Mouse (Mus musculus) thymus, postnatal 4 days (tissue): ENCODE data around the gene Gns.

Experiments
- DNase-seq: peaks from one replicate; pipeline ENCODE4 v3.0.0; 2021

The Gns gene

DNA sequence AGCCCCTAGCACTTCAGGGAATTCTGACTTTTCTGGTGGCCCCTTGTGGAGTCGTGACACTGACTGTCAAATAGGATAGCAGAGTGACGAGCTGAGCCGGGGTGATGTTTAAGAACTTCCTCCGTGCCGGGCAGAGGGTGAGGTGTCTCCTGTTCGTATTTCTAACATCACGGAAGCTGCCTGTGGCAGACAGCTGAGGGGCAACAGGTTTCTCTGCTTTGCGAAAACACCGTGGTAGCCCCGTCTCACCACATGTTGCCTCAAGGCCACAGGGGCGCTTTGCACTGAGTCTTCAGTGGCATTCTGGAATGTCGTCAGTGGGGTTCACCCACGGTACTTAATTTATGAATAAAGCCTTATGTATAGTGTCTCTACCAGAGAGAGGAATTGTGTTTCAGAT lies 2.4 kb downstream of the Gns start:
- no peak for DNase-seq

- DNase-seq = no peak
Measured at GRCm38 (mm10) chr10:121367780-121368179, 2.9 kb downstream of the Gns start.

GRCm38 (mm10) chr10:121368783-121369465 lies 4.0 kb downstream of the Gns start:
- no peak for DNase-seq

- peak; percentile 40 for DNase-seq
Measured at GRCm38 (mm10) chr10:121370777-121371176, 5.9 kb downstream of the Gns start.

DNA sequence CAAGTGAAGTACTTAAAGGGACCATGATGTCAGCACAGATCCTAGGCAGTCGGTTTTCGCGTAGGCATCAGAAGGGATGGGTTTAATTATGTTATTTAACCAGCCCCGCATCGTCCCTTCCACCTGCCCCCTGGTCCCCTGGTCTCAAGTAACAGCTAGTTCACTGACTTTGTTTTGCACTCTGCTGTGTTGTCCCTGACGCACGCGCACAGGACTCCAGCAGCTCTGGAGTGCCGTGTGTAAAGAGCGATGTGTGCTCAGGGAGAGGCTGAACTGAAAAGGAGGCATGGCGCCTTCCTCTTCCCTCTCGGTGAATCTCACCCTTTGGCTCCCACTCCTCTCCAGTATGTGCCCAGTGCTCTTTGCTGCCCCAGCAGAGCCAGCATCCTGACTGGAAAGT lies 9.1 kb downstream of the Gns start:
- DNase-seq = no peak

DNA sequence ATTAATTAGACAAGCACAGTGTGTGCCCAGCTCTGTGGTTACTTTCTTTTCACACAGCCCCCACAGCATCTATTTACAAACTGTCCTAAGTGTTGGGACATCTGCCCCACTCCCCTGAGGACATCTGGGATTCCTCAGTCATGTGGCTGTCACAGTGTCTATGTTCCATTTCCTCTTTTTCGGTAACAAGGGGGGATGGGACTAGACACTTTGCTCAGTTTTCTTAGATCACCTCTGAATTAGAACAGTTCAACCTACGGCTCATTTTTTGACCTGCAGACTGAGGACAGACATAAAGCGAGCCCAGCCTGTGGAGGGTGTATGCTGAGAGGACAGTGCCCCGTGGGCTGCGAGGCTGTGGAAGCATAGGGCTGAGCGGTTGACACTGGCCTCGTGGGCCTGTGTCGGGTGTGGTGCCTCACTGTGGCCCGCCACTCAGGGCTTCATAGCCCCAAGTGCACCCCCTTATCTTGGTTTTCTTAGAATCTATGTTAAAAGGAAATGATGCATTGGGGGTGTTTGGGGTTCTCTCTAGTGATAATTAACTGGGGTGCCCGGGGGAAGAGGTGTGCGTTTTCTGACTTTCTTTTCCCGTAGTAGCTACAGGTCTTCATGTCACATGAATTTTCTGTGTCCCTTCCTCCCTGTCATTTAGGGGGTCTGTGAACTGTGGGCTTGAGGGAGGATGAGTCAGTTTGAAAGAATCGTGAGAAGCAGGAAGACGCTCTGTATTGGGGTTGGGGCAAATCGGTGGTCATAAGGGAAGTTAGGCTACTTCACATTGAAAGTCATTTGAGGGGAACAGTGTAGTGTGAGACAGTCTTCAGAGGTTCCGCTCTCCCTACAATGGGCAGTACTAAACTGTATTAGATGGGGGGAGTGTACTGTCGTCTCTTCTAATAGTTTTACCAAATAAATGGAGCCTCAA lies 10.1 kb downstream of the Gns start:
- DNase-seq = no peak

GRCm38 (mm10) chr10:121375649-121376493 lies 11.0 kb downstream of the Gns start:
- DNase-seq = no peak

- DNase-seq = no peak
Measured at GRCm38 (mm10) chr10:121376530-121377271, 11.8 kb downstream of the Gns start.

DNA sequence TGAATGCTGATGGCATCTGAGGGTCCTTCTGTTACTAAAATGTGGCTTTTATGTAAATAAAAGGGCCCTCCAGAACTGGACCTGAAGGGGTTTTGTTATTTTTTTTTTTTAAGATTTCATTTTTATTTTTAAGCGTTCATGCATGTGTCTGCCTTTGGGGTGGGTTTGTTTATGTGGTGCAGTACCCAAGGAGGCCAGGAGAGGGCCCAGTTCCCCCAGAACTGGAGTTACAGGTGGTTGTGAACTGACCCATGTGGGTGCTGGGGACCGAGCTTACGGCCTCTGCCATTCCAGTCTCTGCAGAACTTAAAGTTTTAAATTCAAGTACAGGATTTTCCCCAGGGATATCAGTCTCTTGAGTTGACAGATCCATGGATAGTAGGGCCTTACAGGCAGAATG lies 14.5 kb downstream of the Gns start:
- DNase-seq = no peak

DNA sequence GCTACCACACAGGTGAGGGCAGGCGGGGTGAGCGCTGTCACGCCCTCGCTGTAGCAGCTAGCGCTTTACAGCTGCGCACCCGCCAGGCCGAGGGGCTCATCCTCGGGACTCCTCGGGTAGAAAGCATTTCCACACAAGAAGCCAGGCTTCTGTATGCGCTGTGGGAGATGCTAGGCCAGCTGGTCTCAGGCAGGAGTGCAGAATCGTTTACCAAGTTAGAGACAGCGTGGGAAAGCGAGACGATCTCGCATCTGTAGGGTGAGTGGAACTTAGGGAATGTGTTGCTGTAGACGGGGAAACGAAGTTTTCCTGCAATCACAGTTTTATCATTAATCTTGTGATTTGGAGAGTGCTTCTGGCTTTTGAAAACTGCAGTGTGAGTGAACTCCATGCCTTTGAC lies 16.4 kb downstream of the Gns start:
- DNase-seq = no peak

DNA sequence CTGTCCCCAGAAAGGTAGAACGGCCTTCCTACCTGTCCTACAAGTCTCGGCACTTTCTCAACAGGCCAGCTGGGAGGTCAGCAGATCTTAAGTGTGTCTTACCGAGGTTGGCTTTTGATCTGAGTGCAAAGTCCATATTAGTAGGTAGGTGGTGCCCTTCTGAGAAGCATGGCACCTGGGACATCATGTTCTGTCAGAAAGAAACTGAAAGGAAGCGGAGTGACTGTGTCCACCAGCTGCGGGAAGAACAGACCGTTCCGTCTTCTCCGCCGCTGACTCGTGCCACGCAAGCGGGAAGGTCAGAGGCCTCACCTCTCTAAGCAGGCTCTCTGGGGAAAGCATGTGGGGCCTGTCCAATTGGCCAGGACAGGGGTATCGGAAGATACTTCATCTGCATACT lies 19.8 kb downstream of the Gns start:
- no peak for DNase-seq

GRCm38 (mm10) chr10:121385695-121386094 lies 20.8 kb downstream of the Gns start:
- no peak for DNase-seq

DNA sequence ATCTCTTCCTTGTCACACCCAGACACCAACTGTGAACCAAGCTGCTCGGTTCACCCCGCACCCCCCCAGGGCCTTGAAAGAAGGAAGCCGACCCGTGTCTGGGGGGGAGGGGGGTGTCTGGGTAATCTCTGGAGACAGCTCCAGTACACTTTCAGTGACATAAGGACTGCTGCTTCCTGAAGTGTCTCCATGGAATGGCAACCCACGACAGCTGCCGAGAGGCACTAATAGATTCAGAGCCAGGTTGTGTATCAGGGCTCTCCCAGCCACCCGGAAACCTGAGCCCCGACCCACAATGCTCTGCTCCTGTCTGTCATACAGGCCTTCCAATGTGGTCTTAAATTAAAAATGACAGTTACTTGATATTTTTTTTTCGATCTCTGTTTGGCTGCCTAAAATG lies 21.5 kb downstream of the Gns start:
- no peak for DNase-seq

- no peak for DNase-seq
Measured at GRCm38 (mm10) chr10:121390602-121391001, 25.7 kb downstream of the Gns start.

DNA sequence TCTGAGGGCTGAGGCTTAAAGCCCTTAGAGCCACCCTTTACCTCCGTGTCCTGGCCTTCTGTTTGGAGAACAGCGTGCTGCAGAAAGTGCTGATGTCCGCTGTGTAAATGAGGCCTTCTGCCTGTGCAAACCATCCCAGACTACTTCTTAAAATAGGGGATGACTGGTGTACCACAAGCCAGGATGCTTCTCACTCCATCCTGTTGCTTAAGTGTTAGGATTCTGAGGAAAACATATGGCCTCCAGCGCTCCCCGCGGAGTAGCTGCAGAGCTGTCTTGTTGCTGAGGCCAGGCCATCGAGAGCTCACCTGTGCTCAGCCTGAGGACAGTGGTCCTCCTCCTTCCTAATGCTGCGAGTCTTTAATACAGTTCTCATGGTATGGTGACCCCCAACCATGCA lies 27.0 kb downstream of the Gns start:
- no peak for DNase-seq

DNA sequence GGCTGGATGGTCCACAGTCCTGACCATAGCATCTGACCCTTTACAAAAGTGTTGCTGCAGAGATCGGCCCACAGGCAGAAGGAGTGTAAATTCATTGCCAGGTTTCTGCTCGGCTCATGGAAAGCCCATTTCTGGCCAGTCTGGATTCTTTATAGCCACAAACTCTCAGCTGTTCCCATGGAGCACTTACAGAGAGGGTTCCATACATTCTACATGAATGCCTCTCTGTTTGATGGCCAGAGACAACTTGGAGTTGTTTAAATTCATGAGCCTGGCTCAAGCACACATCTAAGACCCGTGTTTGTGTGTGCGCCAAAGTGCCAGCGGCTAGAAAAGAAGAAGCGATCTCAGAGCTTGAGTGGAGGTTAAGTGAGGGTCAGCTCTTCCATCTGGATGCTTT lies 29.4 kb downstream of the Gns start:
- no peak for DNase-seq

DNA sequence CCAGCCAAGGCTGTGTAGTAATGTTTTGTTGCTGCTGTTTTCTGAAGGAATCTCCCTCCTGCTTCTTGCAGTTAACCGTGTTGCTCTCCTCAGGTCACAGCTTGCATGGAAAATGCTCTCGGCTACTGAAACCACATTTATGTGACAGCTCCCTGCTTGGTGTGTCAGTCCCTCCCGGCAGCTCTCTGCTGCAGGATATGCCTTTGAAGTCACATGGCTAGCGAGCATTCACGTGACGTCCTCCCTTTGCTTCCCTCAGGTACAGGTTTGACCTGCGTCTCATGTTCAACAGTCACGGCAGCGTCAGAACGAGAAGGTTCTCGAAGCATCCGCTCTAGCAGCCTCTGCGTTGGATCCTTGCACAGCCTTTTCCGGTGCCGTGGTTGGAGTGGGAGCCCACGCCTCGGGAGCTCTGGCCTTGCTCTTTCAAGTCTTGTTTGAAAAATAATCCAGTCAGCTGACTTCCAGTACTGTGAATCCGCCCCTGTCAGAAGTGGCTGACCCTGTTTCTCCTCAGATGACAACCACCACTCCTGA lies 30.0 kb downstream of the Gns start:
- DNase-seq = no peak

DNA sequence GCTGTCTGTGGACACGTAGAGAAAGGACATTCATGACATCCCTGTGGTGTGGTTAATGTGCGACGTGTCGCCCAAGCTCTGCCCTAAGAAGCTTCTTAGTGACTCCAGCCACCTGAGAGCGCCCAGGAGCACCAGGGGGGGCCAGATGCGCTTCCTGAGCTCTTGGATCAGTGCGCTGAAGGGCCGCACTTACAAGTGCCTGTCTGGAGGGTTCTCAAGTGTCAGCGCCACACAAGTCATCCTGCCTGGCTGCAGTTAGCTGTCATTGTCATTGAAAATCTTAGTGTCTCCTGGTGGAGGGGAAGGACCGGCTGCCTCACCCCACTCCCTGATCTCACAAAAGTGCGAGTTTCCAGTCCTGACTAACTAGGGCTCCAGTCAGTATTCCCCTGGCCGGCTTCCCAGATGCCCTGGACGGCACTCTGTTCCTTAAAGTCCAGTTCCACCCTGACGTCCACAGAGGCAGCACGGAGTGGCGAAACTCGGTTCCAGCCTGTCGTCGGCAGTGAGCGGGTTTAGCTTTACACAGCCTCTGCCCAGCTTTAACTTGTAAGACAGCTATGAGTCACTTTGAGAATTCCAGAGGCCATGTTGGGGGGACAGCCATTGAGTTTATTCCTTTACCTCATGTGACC lies 30.8 kb downstream of the Gns start:
- DNase-seq = no peak

GRCm38 (mm10) chr10:121398599-121398998 lies 33.7 kb downstream of the Gns start:
- DNase-seq = peak; percentile 43

- DNase-seq = no peak
Measured at GRCm38 (mm10) chr10:121401005-121401404, 36.1 kb downstream of the Gns start.

GRCm38 (mm10) chr10:121403104-121403503 lies 38.2 kb downstream of the Gns start:
- DNase-seq = no peak

DNA sequence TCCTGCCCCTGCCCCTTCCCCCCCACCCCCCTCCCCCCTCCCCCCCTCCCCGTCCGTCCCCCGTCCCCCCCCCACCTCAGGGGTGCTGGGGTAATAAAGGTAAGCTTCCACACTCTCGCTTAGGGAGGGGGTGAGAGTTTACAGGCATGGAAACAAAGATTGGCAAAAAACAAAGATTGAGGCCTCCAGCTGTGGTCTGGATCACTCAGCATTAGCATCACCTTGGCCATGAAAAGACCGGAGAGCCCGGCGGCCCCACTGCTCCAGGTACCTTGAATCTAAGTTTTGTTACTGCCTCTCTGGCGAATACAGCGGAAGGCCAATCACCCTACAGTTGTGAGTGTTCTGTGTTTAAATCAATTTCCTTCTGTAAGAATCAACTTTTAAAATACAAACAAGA lies 39.1 kb downstream of the Gns start:
- no peak for DNase-seq
